Mouse (Mus musculus): Measurements from ENCODE around the gene Dydc1. TPM values are rescaled to one million over a fixed set of nuclear protein-coding genes. Genes with fewer than 3 reads are reported as not detected.
"Not testable (repeated sequence)": the region's sequence is repeated elsewhere in the genome, so short reads cannot be mapped to it uniquely, and the experiment has no call there.

Gene Dydc1
- polyA plus RNA-seq (2016; fragmentation: Nextera tagmentation; extraction: Ambion mirVana), result not detected in 2 replicates

GRCm38 (mm10) chr14:41072229-41072943 is at the start of gene Dydc1:
Dydc1 (plus strand) TSS chr14:41072911.
- peak; percentile 72 for DNase-seq (ENCODE audit: low spot score)
- no peak within 1 kb of the TSS; the same call in 1 of the 2 replicates for H3K27ac ChIP-seq
- no peaks in the 10 kb centered on the region for H3K27me3 ChIP-seq (ENCODE audit: insufficient read depth, poor library complexity, severe bottlenecking)
- peaks cover 7% of the 10 kb centered on the region for H3K4me1 ChIP-seq (replicated peaks)
- H3K9me3 ChIP-seq, result no peaks in the 10 kb centered on the region
- H3K36me3 ChIP-seq, result no peaks in the 10 kb centered on the region
- peak within 1 kb of the TSS; percentile 55 for H3K4me3 ChIP-seq
- WGBS, result 13% methylated on average over 23 of the region's 23 CpGs

- H3K27me3 ChIP-seq (ENCODE audit: insufficient read depth, poor library complexity, severe bottlenecking), result no peaks in the 10 kb centered on the region
- H3K36me3 ChIP-seq, result no peaks in the 10 kb centered on the region
- H3K4me3 ChIP-seq, result no peak overlapping the region
- no peaks in the 10 kb centered on the region for H3K4me1 ChIP-seq (replicated peaks)
- no peaks in the 10 kb centered on the region for H3K9me3 ChIP-seq
- WGBS, result 89% methylated on average over 2 of the region's 2 CpGs
- no peak for DNase-seq (ENCODE audit: low spot score)
- no peak overlapping the region for H3K27ac ChIP-seq
Observed at GRCm38 (mm10) chr14:41025087-41025486, 47.6 kb upstream of the Dydc1 start.

DNA sequence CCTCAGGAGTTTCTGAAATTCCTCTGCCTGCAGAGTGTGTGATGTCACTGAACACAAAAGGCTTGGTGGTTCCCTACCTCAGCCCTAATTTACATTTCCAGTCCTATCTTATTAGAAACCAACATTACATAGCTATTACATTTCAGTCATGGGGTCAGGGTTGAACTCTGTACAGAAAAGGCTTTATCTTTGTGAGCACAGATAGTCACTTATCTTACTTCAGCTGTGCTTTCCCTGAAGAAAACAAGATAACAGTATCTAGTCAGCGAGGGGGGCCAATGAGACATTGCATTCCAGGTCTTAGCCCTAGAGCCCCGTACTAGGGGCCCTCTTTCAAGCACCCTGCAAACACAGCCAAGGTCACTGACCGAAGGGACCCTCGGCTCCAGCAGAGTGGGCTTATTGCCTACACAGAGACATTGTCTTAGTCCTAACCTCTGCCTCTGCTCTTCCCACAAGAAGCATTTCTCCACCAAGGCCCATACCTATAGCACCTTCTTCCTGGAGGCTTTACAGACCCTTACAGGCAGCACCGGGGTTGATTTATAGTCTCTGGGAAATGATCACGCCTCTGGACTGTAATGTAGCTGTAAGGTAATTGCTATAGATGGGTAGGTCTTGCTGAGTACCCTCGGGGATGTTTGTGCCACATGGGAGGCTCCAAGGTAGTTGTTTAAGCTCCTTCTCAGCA is 47.0 kb upstream of the Dydc1 start:
- Histone ChIP-seq H3K4me3 (no peak overlapping the region), H3K27ac (no peak overlapping the region), H3K4me1 (replicated peaks) (no peaks in the 10 kb centered on the region), H3K27me3 (ENCODE audit: insufficient read depth, poor library complexity, severe bottlenecking) (no peaks in the 10 kb centered on the region), H3K9me3 (no peaks in the 10 kb centered on the region), H3K36me3 (no peaks in the 10 kb centered on the region)
- WGBS, result 82% methylated on average over 7 of the region's 7 CpGs
- no peak for DNase-seq (ENCODE audit: low spot score)

DNA sequence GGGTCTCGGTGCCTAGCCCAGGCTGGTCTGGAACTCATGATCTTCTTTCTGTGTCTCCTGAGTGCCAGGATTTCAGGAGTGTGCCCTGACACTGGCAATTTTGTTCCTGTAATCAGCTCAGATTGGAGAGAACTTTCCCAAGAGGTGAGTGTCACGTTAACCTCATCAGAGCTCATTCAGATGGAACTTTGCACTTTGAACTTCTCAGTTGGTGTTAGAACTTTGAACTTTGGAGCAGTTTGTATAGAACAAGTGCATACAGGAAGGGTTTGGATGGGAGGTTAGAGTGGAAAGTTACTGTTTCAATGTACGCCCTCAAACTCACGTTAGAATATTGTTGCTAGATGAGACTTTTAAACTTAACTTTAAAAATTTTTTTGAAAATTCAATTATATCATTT is 43.4 kb upstream of the Dydc1 start:
- Histone ChIP-seq H3K9me3 (no peaks in the 10 kb centered on the region), H3K27ac (no peak overlapping the region), H3K27me3 (ENCODE audit: insufficient read depth, poor library complexity, severe bottlenecking) (no peaks in the 10 kb centered on the region), H3K4me1 (replicated peaks) (no peaks in the 10 kb centered on the region), H3K4me3 (no peak overlapping the region), H3K36me3 (no peaks in the 10 kb centered on the region)
- no peak for DNase-seq (ENCODE audit: low spot score)
- WGBS, result 76% methylated on average over 4 of the region's 4 CpGs

DNA sequence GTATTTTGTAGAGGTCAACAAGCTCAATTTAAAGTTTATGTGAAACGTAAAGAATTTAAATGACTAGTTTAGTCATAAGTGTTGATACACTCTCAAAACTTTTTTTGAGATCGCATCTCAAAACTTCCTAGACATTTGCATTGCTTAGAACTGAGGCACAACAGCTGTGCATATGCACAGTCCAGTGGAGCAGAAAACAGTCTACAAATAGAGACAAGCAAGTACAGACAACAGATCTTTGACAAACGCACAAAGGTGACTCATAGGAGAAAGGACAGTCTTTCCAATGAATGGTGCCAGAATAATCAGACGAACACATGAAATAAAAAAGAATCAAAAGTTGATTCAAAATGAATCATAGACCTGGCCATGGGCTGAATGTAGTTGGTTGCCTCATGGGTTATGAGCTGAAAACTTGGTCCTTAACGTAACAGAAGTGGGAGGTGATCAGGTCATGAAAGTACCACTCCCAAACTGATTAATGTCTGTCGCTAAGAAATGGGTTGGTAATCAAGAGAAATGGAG is 41.7 kb upstream of the Dydc1 start:
- H3K9me3 ChIP-seq, result no peaks in the 10 kb centered on the region
- no peaks in the 10 kb centered on the region for H3K4me1 ChIP-seq (replicated peaks)
- 89% methylated on average over 6 of the region's 6 CpGs for WGBS
- DNase-seq (ENCODE audit: low spot score), result no peak
- H3K27ac ChIP-seq, result no peak overlapping the region
- H3K36me3 ChIP-seq, result no peaks in the 10 kb centered on the region
- no peaks in the 10 kb centered on the region for H3K27me3 ChIP-seq (ENCODE audit: insufficient read depth, poor library complexity, severe bottlenecking)
- H3K4me3 ChIP-seq, result no peak overlapping the region

- Histone ChIP-seq H3K4me3 (no peak overlapping the region), H3K4me1 (replicated peaks) (no peaks in the 10 kb centered on the region), H3K27me3 (ENCODE audit: insufficient read depth, poor library complexity, severe bottlenecking) (no peaks in the 10 kb centered on the region), H3K36me3 (no peaks in the 10 kb centered on the region), H3K27ac (no peak overlapping the region), H3K9me3 (no peaks in the 10 kb centered on the region)
- 59% methylated on average over 13 of the region's 13 CpGs for WGBS
- peak; percentile 76 for DNase-seq (ENCODE audit: low spot score)
Observed at GRCm38 (mm10) chr14:41033135-41034110, 39.3 kb upstream of the Dydc1 start.

GRCm38 (mm10) chr14:41035146-41035798 is 37.4 kb upstream of the Dydc1 start:
- Histone ChIP-seq H3K9me3 (no peaks in the 10 kb centered on the region), H3K36me3 (no peaks in the 10 kb centered on the region), H3K27ac (no peak overlapping the region), H3K4me1 (replicated peaks) (no peaks in the 10 kb centered on the region), H3K27me3 (ENCODE audit: insufficient read depth, poor library complexity, severe bottlenecking) (no peaks in the 10 kb centered on the region), H3K4me3 (no peak overlapping the region)
- 32% methylated on average over 6 of the region's 6 CpGs for WGBS
- peak; percentile 50 for DNase-seq (ENCODE audit: low spot score)

- Histone ChIP-seq H3K9me3 (no peaks in the 10 kb centered on the region), H3K36me3 (no peaks in the 10 kb centered on the region), H3K27me3 (ENCODE audit: insufficient read depth, poor library complexity, severe bottlenecking) (no peaks in the 10 kb centered on the region), H3K4me1 (replicated peaks) (no peaks in the 10 kb centered on the region), H3K27ac (no peak overlapping the region), H3K4me3 (no peak overlapping the region)
- no peak for DNase-seq (ENCODE audit: low spot score)
- 73% methylated on average over 2 of the region's 2 CpGs for WGBS
Observed at GRCm38 (mm10) chr14:41047402-41047801, 25.3 kb upstream of the Dydc1 start.

- Histone ChIP-seq H3K4me3 (no peak overlapping the region), H3K9me3 (no peaks in the 10 kb centered on the region), H3K4me1 (replicated peaks) (no peaks in the 10 kb centered on the region), H3K27me3 (ENCODE audit: insufficient read depth, poor library complexity, severe bottlenecking) (no peaks in the 10 kb centered on the region), H3K27ac (no peak overlapping the region), H3K36me3 (no peaks in the 10 kb centered on the region)
- WGBS, result 75% methylated on average over 6 of the region's 6 CpGs
- DNase-seq (ENCODE audit: low spot score), result no peak
Observed at GRCm38 (mm10) chr14:41050471-41050870, 22.2 kb upstream of the Dydc1 start.

- Histone ChIP-seq H3K9me3 (no peaks in the 10 kb centered on the region), H3K4me3 (no peak overlapping the region), H3K36me3 (no peaks in the 10 kb centered on the region), H3K4me1 (replicated peaks) (no peaks in the 10 kb centered on the region), H3K27ac (no peak overlapping the region), H3K27me3 (ENCODE audit: insufficient read depth, poor library complexity, severe bottlenecking) (no peaks in the 10 kb centered on the region)
- DNase-seq (ENCODE audit: low spot score), result no peak
- WGBS, result 80% methylated on average over 5 of the region's 5 CpGs
Observed at GRCm38 (mm10) chr14:41052481-41052880, 20.2 kb upstream of the Dydc1 start.

- H3K4me3 ChIP-seq; H3K36me3 ChIP-seq; H3K4me1 ChIP-seq (replicated peaks); H3K9me3 ChIP-seq; H3K27me3 ChIP-seq (ENCODE audit: insufficient read depth, poor library complexity, severe bottlenecking); H3K27ac ChIP-seq; DNase-seq (ENCODE audit: low spot score): not testable (repeated sequence)
- 74% methylated on average over 3 of the region's 4 CpGs for WGBS
Observed at GRCm38 (mm10) chr14:41053190-41053589, 19.5 kb upstream of the Dydc1 start.

DNA sequence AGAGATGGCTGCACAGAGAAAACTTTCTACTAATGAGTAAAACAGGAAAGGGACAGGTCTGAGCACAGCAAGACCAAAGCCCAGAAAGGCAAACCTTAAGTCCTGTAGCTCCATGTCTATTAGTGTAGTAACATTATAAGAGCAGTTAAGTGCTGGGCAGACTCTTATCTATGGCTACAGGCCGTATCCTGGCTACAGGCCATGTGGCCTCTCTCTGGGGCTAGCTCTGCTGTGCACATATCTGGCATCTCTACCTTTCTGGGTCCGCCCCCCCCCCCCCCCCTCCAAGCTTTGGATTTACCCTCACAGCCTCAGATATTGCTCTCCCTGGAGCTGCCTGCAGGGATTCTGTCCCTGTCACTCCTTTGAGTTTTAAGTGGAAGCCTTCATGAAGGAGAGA is 7.5 kb upstream of the Dydc1 start:
- Histone ChIP-seq H3K4me1 (replicated peaks) (0 out of 2 replicates have a peak, but pooled peaks cover 4% of the 10 kb centered on the region), H3K9me3 (no peaks in the 10 kb centered on the region), H3K4me3 (no peak overlapping the region), H3K27ac (no peak overlapping the region), H3K27me3 (ENCODE audit: insufficient read depth, poor library complexity, severe bottlenecking) (no peaks in the 10 kb centered on the region), H3K36me3 (no peaks in the 10 kb centered on the region)
- no peak for DNase-seq (ENCODE audit: low spot score)
- WGBS, result 70% methylated on average over 1 of the region's 2 CpGs
